Mouse (Mus musculus) MEL-GATA-1-ER (cell line): Measurements from ENCODE around the gene Egfl8.

Source experiments
- DNase-seq: peaks from one replicate; pipeline ENCODE4 v3.0.0-alpha.2; 2012; ENCODE audit warnings: low read depth; ENCODE audit errors: extremely low read depth

The Egfl8 gene

DNA sequence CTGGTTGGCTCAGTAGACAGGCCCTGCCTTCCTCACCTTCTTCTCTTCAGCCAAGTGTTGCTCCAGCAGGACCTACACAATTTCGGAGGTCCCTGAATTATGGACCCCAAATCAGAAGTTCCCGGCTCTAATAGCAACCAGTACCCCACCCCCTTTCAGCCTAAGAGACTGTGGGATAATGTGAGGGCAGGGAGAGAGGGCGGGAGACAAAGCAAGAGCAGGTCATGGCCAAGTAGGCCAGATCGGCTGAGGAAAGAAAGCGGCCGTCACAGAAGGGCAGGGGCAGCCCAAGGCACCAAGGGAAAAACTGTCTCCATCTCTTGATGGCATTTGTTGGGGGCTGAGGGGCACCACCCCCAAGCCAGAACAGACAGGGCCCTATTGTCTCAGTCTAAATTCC lies at the start of gene Egfl8:
Gene Egfl8, minus strand, starts transcription at position 101 of the 400 bp plus-strand sequence.
- no peak for DNase-seq

DNA sequence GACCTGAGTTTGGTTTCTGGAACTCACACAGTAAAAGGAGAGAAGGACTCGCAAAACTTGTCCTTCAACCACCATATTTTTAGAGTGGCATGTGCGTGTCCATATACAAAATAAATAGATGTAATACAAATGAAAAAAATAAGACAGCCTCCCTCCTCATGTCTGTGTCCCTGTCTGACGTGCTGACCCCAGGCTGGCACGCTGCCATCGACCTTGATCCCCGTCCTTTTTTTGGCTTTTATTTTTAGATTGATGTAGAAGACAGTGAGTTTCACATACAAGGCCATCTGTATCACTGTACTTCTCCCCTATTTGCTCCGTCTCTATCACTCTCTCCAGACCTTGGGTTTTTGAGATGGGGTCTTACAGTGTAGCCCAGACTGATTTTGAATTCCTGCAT lies 48.7 kb upstream of the Egfl8 start:
- no peak for DNase-seq

DNA sequence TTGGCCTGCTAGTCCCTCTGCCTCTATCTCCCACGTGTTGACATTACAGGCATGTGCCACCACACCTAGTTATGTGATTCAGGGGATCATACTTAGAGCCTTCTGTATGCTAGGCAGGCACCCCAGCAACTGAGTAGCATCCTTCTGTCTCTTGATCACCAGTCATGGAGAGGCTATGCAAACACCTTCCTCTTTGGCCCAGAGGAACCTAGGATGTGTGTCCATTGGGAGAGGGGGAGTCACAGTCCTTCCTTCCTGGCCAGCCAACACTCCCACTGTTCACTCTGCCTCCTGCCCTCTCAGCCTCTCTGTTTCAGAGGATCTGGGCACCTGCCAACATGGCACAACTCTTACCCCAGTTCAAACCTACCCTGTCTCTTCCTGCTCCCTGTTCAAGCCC lies 47.8 kb upstream of the Egfl8 start:
- no peak for DNase-seq

DNA sequence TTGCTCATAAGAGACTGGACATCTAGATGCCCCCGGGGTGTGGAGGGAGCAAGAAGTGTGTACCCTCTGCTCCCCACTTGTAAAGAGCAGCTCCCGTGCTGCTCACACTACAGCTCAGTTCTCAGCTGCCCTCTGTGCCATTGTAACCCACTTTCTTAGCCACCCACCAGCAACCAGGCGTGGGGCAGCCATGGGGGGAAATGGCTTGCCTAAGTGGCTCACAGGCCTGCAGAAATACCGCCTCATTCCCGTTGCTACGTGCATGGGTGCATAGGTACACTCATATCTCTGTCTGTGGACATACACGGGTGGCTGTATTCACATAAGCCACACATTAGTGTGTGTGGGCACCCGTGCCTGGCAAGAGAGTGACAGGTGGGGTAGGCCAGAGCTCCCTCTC lies 47.2 kb upstream of the Egfl8 start:
- DNase-seq: no peak

DNA sequence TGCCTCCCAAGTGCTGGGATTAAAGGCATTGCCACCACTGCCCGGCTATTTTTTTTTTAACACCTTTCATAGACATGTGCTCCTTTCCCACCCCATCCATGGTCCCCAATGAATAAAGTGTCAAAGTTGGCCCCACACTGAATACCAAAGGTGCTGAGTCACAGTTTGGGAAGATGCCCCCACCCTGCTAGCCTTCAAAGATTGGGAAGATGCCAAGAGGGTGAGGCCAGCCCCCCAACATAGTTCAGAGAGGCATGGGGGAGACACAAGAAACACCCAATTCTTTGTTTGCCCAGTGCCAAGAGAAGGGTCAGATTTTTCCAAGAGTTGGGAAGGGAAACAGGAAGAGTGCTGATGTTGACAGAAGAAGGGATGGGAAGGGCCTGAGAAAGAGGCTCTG lies 46.7 kb upstream of the Egfl8 start:
- DNase-seq: no peak

DNA sequence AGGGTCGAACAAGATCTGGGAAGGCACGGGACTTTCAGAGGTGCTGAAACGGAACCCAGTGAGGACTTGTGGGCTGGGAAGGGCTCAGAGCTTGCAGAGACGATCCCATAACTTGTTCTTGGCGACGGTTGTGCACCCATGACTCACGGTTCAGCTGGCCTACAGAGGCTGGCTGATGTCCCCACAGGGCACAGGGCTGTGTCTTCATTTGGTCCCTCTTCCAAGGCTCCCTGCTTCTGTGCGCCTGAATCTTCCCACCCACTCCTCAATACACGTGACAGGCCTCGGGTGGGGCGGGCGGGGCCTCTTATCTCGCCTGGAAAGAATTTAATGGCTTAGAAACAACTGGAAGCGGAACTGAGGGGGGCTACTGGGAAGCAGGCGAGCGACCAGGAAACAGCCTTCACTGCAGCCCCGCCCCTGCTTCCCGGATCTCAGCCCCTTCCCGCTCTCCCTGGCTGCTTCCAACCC lies 45.4 kb upstream of the Egfl8 start:
- no peak for DNase-seq

DNA sequence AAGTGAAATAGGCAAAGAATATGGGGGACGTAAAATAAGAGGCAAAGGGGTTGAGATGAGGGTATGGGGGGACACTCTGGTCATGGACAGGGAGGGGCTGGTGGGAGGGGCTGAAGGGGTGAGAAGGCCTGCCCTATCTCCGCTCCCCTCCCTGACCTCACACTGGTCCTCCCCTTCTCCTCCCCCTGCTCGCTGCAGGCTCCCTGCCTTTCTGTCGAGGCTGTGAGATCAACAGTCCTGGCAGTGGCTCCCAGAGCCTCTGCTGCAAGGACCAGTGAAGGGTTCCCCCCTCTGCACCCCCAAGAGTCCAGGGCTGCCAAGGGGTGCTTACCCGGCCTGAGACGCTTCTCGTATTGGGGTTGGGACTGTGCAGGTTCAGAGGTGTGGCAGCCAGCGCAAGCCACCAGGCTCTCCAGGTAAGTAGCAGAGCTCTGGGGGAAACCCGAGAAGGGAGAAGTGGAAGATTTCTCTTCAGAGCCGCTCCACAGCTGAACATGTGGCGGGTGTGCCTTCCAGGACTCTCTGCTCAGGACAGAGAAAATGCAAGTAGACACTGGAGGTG lies 44.6 kb upstream of the Egfl8 start:
- DNase-seq: no peak

DNA sequence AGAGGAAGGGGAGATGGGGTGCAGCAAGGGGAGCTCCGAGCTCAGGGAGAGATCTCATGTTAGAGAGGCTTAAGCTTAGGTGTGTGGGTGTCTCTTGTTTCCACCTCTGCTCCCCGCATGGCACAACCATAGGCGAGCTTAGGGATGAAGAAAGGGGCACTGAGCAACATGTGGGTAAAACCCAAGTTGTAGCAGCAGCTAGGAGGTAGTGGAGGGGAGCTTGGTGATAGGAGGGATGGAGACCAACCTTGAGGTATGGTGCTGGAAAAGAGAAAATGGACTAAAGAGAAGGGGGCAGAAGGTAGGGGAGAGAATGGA lies 44.1 kb upstream of the Egfl8 start:
- no peak for DNase-seq

DNA sequence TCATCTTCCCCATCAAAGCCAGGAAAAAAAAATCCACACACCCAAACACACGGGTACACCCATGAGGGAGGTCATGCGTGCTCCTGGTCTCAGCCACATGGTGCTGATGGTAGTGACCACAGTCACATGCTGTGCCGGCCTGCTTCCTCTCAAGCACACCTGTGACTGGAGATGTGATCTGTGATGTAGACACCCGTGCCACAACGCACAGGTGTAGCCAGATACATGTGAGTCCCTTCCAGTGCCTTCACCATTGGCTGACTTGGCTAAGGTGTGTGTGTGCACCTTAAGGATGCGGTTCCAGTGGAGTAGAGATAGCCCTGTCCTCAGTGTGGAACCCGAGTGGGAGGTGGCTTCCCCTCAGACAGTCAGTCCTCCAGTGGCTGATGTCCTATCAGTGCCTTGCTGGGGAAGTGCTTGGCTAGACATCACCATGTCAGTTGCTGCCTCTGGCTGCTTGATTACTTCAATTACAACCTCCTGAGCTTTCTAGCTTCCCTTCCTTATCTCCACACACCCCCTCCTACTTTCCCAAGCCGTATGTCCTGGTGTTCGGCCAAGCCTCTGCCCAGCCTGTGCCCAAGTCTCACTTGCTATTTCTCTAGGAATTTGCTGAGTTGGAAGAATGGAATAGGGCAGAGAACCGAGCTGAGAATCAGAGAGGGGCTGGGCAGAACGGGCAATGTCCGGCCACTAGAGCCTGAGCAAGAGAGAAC lies 43.6 kb upstream of the Egfl8 start:
- DNase-seq: no peak

DNA sequence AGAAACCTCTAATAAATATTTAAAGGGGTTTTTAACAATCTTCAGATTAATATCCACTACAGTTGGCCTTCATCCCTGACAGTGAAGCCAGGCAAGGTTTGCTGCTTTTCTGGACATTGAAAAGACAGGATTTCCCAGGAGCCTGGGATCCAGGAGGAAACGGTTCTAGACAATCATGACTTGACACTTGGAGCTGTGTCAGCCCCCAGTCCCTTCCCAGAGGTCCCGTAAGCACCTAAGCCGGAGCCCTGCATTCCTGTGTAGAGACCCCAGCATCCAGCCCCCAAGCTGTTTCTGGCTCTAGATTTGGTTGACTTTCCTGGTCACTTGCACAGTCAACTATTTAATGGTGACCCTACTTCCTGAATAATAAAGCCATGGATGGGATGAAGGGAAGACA lies 42.8 kb upstream of the Egfl8 start:
- no peak for DNase-seq

DNA sequence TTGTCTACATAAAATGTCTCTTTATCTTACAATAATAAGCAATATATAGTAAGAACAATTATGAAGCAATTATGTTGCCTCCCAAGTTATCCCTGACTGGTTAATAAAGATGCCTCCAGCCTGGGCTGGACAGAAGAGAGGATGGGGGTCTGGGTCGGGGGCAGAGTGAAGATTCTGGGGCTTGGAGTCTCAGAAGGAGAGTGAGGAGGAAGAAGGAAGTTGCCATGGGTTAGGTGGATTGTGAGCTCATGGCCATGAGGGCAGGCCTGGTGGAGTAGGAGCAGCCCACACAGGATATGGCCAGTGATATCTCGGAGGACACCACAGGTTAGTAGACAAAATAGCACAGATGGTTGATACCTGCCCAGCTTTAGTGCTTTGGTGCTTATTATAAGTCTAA lies 42.4 kb upstream of the Egfl8 start:
- DNase-seq: no peak

DNA sequence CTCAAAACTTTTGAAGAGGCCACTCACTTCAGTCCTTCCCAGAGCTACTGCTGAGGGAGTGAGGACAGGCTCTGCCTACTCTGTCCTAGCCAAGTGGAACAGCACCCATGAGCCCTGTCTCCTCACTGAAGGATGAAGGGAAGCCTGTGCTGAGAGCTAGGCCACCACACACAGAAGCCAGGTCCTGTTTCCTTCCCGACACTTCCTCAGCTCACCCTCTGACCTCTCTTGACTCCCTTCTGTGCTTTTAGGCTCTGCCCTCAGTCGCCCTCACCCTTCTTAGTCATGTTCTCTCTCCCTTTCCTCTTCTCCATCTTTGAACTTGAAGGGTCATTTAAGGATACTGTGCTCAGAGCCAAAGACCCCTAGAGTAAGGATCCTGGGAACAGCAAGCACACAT lies 41.5 kb upstream of the Egfl8 start:
- DNase-seq: no peak

DNA sequence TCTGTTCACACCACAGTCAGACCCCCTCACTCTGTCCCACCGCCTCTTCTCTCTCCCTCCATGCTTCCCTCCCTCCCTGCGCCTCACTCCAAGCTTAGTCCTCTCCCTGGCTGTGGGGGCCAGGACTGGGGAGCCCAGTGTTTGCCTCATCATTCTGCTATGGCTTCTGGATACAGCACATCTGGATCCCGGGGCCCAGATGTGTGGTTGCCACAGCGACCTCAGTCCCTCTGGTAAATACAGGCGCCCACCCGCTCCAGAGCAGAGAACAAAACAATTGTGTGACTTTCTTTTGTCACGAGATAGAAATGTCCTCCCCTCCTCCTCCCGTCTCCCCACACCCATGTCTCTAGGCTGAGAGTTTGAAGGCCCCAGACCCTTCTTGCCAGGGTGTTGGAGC lies 40.9 kb upstream of the Egfl8 start:
- DNase-seq: no peak

DNA sequence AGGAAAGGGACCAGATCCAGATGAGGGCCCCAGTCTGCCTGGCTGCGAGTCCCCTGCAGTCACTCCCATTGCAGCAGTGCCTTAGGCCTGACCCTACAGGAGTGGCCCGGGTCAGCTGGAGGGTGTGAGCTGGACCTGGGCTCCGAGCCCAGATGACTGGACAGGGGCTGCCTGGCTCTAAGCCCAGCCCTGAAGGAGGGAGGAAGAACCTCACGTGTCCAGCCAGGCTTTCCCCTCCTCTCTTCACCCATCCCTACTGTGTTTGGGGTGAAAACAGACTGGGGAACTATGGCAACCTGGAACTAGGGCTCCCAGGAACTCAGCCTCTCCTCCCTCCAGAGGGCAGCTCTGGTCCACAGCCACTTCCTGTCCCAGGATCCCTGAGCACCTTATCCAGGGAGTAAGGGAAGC lies 39.8 kb upstream of the Egfl8 start:
- no peak for DNase-seq

DNA sequence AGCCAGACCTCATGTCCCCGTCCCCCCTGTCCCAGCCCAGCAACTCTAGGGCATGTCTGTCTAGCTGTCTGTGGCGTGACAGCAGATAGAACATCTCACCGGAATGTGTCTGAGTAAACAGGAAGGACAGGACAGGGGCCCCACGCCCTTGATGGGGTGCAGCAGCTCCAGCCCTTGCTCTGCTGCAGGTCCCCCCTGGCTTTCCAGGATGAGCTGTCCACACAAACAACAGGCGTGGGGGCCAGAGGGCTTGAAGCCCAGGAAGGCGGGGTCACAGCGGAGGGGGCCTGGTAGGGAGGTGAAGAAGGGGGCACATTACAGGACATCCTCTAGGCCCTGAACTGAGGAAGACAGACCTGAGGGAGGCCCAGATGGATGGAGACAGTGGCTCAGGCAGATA lies 39.4 kb upstream of the Egfl8 start:
- no peak for DNase-seq

DNA sequence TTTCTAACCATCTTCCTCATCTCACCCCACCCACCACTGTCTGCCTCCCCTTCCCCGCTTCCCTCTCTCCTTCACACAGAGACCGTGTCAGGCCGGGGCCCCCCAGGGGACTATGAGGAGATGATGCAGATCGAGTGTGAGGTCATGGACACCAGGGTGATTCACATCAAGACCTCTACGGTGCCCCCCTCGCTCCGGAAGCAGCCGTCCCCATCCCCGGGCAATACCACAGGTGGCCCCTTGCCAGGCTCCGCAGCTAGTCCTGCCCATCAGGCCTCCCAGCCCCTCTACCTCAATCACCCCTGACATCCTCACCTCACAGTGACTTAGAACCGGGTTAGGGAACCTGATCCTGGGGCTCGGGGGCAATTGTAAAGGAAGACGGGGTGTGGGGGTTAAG lies 38.6 kb upstream of the Egfl8 start:
- no peak for DNase-seq

DNA sequence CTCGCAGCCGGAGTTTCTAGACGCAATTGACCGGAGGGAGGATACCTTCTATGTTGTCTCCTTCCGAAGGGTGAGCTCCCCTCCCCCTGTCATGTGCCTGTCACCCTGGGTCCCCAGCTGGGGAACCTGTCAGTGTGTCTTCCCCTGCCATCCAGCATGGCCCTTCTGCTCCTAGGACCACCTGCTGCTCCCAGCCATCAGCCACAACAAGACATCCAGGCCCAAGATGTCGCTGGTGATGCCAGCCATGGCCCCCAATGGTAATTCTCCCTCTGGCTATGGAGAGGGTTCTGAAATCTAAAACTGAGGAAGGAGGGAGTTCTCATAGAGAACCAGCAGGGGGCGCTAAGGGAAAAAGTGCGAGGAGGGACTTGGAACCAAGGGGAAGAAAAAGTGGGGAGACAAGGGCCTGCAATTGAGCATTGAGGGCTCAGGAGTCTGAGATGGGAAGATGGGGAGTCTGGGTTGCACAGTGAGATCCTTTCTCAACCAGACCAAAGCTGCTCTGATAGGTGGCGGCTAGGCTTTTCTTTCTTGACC lies 38.0 kb upstream of the Egfl8 start:
- no peak for DNase-seq

DNA sequence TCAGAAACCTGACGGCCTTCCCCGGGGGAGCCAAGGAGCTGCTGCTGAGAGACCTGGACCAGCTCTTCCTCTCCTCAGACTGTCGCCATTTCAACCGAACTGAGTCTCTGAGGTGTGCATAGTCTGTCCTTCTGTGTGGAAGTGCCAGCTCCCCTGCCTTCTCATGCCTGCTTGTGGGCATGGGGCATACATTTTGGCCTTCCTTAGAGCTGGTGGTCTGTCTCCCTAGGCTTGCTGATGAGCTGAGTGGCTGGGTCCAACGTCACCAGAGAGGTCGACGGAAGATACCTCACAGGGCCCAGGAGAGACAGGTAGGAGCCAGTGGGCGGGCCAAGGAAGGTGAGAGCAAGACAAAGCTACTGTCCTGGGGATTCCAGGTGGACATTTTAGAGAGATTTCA lies 37.2 kb upstream of the Egfl8 start:
- DNase-seq: no peak

DNA sequence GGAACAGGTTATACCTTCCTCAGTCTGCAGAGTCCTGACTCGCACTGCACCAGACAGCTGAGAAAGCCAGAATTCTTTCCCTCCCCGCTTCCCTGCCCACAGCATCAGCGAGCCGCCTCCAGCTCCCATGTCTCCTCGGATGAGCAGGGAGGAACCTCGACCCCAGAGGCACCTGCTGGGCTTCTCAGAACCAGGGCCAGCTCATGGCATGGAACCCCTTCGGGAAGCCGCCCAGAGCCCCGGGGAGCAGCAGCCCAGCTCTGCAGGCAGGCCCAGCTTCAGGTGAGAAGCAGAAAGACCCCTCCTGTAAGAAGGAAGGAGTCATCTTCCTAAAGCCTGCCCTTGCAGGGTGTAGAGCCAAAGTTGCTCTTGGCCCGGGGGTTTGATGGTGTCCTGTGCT lies 36.8 kb upstream of the Egfl8 start:
- no peak for DNase-seq

DNA sequence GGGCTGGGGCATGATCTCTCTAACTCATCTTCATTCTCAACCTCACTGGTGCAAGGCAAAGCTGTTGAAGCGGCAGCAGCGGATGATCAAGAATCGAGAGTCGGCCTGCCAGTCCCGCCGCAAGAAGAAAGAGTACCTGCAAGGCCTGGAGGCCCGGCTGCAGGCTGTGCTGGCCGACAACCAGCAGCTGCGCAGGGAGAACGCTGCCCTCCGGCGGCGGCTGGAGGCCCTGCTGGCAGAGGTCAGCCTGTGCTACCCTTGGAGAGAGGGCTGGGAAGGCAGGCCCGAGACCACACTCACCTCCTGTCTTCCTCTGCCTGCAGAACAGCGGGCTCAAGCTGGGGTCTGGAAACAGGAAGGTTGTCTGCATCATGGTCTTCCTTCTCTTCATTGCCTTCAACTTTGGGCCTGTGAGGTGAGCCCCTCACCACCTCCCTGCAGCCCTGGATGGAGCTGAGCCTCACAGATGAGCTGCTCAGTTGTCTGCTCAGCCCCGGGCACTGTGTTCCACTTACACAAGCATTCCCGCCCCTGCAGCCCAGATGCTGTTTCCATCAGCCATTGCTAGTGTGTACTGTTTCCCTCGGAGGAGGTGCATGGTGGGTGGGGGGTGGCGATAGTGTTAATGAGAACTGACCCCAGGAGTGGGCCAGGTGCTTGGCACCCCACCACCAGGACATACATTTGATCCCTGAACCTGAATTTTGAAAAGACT lies 35.9 kb upstream of the Egfl8 start:
- DNase-seq: no peak

DNA sequence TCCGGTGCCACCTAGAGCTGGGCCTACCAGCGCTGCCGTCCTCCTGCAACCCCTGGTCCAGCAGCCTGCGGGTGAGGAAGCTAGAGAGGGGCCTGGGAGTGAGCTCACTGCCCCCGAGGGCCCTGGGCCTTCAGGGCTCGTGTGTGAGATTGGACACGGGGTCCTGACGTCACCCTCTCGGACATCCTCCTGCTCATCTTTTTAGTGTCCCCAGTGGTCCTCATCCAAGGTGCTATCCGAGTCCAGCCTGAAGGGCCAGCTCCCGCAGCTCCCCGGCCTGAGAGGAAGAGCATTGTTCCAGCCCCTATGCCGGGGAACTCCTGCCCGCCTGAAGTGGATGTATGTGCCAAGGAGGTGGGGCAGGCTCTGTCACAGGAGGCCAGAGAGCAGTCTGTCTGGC lies 35.0 kb upstream of the Egfl8 start:
- DNase-seq: no peak

DNA sequence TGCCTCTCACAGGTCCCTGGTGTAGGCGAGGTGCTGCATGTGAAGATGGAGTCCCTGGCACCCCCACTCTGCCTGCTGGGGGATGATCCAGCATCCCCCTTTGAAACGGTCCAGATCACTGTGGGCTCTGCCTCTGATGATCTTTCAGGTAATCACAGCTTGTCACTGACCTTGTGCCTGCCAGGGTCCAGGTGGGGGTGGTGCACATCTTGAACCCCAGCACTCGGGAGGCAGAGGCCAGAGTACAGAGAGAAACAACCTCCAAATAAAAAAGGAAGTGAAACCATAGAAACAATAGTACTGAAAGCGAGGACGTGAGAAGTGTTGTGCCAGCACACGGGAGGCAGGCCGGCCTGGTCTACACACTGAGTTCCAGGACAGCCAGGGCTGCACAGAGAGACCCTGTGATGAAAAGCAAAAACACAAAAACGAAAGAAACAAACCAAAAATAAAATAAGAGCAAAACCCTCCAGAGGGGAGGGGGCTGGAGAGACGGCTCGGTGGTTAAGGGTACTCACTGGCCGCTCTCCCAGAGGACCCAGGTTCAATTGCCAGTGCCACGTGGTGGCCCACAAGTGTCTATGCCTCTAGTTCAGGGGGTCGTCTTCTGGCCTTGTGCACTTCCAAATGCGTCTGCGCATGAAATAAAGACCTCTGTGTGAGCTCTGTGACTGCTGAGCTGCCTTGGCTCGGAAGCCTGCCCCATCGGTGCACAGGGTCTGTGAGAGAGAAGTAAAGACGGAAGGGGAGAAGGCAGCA lies 33.5 kb upstream of the Egfl8 start:
- DNase-seq: no peak
